Mouse (Mus musculus) spleen, postnatal 4 days (tissue): ENCODE data around the gene Sirt4.

Experiments
- DNase-seq, 2 experiments: peaks; one replicate each; pipeline ENCODE4 v3.0.0; 2022; ENCODE audit warnings: low spot score in 2 of 2

Sirt4 gene

DNA sequence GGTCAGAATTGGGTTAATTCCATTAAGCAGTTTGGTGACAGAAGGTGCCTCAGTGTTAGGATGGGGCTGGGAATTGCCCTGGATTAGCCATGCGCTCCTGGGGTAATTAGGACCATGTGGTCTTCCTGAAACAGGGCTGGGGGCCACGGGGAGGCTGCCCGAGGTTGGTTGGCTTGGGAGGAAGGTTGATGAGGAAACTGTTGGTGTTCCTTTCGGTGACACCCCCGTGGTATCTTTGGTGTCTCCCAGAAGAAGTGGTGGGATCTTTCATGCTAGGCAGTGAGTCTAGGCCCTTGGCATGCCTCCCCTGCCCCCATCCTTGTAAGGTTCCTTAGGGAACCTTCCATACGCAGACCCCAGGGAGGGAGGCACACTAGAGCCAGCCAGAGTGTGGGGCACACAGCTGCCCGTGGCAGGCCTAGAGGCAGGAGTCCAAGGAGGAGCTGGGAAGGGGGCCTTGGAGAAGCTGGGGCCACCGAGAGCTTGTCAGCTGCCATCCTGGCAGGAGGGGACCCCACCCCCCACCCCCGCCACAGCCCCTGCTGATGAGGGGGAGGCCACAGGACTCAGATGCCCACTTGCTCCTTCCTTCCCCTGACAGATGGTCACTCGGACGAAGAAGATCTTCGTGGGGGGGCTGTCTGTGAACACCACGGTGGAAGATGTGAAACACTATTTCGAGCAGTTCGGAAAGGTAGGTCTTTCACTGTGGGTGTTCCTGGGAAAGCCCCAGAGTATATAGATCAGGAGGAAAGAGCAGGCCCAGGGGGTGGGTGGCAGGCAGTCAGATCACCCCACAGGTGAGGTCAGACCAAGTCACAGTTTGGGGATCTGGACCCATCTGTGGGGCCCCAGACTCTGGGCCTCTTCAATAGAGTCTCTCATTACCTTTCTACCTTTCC, 49.4 kb downstream of the Sirt4 start:
- DNase-seq, result no peak

DNA sequence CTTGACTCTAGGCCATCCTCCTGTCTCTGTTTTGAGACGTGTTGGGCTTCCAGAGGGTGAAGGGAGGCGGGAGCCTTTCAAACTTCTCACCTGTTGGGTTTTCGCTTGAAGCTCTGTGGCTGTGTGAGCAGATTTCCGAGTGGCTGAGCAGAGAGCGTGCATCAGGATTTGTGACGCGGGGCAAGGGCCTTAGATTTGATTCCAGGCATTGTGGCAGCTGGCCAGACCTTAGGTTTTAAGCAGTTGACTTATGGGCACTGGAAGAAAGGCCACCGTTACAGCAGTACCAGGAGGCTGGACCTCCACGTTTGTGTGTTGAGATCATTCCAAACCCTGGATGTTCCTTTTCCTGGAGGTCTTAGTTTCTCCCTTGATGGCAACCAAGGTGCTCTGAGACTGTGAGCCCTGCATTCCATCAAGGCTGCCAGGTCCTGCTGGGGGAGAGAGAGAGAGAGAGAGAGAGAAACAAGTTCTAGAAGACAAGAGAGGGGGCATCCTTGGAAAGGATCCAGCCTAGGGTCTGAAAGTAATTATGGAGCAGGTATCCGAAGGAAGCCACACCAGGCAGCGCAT, 50.2 kb downstream of the Sirt4 start:
- no peak for DNase-seq

DNA sequence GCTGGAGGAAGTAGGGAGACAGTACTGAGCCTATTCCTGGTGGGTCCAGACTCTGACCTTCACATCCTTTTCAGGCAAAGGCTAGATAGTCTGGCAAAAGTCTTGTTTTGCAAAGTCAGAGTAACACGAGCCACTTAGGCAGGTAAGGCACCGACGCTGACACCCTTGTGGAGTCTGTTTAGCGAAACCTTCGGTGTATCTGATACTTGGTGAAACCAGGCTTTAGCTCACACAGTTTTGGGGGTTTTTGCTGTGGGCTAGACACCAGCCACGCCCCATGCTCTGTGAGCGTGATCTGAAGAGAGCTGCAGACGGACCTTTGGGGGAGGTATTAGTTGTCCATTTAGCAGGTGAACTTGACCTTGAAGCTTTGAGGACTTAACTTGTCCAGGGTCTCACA, 51.3 kb downstream of the Sirt4 start:
- no peak for DNase-seq

DNA sequence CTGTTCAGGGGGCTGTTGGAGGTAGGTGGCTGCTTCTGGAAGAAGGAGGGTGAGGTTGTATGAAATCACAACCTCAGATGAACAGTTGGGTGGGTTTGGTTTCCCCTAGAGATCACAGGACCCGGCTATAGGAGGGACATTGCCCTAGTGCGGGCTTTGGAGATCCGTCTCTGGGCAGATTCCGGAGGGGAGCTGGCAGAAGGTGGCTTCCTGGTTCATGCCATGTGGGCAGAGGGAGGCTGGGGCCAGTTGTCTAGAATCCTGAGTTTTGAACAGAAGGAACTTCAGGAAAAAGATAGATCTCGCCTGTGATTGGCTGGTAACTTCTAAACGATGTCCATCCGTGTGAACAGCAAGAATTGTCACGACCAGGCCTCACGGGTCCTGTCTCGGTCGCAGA, 52.1 kb downstream of the Sirt4 start:
- no peak for DNase-seq

DNA sequence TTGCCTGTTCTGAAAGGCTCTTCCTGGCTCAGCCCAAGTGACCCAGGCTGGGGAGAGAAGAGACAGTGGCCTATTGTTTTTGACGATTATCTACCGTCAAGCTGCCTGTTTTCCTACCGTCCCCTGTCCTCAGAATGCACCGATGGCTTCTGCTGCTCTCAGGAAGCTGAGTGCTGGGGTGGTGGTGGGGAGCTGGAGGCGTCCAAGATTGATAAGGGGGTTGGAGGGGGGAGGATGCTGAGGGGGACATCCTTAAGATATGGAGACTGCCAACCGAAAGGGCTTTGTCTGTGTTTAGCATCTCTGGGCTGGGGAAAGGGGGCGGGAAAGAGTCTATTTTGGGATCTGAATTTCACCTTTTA, 52.6 kb downstream of the Sirt4 start:
- DNase-seq, result no peak

DNA sequence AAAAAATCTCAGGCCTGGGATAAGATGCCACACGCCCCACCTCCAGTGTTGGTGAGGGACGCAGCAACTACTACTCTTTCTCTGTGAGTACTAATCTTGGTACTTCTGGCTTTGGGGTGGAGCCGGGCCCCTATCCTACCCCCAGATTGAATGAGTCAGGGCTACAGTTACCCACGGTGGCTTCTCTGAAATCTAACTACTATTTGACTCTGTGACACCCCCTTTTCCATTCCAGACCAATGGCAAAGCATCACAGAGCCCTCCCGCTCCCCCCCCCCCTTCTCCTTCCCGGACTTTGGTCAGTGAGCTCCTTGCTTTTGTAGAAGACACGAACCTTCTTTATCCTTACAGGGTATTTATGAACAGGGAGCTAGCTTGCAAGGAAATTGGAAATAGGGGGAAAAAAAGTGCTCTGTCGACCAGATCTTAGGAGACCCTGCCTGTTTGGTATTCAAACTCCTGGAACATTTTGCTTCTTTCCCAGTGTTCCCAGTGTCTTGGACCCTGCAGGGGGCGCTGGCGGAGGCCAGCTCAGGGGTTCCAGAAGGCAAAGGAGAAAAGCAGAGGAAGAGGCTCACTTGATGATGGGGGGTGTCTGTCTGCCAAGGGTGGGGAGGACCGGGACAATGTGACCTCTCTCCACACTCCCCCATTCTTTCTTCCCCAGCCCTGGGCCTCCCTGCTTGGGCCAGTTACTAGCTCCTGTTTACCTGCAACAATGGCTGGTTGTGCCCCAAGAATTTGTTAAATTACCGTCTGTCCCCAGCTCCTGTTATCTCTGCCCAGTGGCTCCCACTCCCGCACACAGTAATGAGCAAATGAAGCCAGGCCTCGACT, 53.2 kb downstream of the Sirt4 start:
- DNase-seq, result no peak

DNA sequence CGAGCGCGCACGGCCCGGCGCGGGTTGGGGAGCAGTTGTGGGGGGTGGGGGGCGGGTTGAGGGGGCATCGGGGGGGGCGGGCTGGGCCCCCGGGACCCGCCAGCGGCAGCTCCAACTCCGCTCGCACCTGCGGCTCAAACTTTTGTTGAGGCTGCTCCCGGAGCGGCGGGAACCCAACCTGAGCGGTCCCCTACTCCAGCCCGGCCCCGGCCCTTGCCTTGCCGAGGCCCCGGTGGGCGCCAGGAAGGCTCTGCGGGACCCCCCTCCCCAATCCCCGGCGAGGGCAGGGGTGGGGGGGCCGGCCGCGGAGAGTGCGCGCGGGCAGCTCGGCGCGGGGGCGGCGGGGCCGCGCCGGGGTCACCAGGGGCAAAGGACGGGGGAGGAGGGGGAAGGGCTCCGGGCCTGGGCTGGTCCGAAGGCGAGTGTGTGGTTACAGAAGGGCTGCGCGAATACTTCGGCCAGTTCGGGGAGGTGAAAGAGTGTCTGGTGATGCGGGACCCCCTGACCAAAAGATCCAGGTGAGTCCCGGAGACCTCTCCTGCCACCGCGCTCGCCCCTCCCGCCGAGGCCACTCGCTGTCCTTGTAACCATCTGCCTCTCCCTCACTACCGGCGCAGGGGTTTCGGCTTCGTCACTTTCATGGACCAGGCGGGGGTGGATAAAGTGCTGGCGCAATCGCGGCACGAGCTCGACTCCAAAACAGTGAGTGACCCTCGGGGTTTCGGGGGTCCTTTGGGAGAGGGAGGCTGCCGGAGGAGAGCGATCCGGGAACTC, 54.2 kb downstream of the Sirt4 start:
- DNase-seq, result no peak

DNA sequence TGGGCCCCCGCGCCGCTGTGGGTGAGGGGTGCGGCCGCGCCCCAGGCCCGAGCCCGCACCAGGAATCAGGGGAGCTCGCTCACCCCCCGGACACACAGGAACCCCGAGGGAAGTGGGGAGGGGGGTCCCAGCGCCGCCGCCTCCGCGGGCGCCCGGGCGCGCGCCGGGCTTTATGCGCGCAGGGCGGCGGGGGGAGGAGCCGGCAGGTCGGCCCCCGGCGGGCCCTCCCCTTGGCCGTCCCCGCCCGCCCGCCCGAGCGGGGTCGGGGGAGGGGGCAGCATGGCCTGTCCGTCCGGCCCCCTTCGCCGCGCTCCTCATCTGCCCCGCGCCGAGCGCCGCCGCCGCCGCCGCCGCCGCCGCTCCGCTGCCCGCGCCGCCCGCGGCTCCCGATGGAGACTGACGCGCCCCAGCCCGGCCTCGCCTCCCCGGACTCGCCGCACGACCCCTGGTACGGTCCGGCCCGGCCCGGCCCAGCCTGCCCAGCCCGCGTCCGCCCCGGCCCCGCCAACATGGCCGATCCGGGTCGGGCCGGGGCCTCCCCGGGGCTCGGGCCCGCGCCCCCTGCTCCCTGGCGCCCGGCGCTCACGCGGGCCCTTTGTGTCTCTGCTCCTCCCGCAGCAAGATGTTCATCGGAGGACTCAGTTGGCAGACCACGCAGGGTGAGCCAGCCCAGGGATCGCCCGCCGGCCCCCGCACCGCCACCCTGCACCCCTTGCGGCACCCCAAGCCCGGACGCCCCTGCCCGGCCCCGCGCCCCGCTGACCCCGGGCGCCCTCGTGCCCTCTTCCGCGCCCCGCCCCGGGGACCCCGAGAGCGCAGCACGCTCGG, 55.0 kb downstream of the Sirt4 start, which contains the start of gene Msi1:
Msi1 (plus strand) TSS at position 241 of the 828 bp plus-strand sequence.
- DNase-seq, result no peak

DNA sequence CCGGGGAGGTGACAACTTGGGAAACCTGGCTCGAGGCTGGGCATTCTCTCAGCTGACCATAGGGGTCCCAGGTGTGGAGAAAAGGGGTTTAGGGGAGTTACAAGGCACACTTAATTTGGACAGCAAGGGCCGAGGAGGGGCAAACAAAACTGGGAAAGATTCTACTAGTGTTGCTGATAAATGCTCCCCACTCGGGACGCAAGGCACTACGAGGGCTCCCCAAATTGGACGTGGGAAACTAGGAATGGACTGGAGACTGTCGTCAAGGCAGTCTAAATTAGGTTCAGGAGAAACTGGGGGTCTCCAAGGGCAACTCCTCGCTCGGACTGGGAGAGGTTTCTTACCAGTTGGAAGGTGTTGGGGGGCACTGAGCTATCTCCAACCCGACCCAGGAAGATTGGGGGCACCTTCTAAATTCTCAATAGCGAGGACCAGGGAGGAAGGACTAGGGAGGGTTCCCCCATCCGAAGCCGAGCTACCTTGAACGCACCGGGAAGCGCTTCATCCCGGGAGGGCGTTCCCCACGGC, 55.6 kb downstream of the Sirt4 start:
- DNase-seq, result no peak
